Mouse (Mus musculus) adrenal gland, adult 2 months (tissue): ENCODE data around the gene Meltf. TPM values are rescaled to one million over a fixed set of nuclear protein-coding genes. Genes with fewer than 3 reads are reported as not detected.

Source experiments
- DNase-seq: peaks from one replicate; pipeline ENCODE4 v3.0.0; 2021
- long read RNA-seq: library from polyadenylated mRNA; stranded (forward); transcript quantifications from one replicate; pipeline ENCODE4 v2.0.0, GENCODE M21; 2021
- polyA plus RNA-seq: library from polyadenylated mRNA; depleted of rRNA; stranded (reverse); fragments of >200 nt; gene quantifications from 2 replicates; pipeline ENCODE4 v1.2.3, GENCODE M21; 2012; rRNA removed
- total RNA-seq, 2 experiments: library from RNA; stranded (reverse); gene quantifications; 2 replicates each; pipeline ENCODE4 v1.2.3; 2021

Meltf gene
- not detected for total RNA-seq
- polyA plus RNA-seq = 0.02 and 0.04 TPM in 2 replicates
- long read RNA-seq = 0 reads

- DNase-seq = peak; percentile 85
These were observed at the start of gene Meltf for GRCm38 (mm10) chr16:31878573-31879257. TSS of gene Meltf (plus strand) at chr16:31878810.

- DNase-seq = no peak
These were observed 47.9 kb upstream of the Meltf start for GRCm38 (mm10) chr16:31830726-31831125.

DNA sequence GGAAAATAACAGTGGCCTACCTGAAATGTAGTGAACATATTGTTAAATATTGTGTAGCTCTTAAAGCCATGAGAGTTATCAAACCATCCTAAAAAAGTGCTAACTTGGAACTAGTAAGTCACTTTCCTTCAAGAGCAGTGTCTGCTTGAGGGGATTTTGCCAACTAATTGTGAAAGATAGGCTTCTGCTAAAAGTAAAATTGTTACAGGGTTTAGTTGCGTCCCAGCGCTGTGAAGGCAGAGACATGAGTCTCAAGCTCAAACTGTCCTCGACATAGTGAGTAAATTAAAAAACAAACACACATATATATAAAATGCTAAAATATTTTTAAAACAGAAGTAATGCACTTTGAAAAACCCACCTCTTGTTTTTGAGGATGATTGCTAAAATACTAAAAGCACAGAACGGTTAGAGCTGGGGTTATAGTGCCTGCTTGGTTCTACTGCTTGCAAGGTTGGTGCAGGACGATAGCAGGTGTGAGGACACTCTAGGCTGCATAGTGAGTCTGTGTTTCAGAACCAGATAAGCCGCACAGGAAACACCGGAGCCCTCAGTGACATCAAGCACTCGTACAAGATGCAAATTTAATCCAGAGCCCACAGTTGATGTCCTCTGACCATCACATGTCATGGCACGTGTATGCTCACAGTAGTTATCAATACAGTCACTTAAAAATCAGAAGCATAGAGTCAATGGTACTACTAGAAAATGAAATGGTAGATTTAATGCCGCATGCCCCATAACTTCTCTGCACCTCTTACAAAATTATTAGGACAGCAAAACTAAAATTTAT lies 45.8 kb upstream of the Meltf start:
- DNase-seq = no peak

DNA sequence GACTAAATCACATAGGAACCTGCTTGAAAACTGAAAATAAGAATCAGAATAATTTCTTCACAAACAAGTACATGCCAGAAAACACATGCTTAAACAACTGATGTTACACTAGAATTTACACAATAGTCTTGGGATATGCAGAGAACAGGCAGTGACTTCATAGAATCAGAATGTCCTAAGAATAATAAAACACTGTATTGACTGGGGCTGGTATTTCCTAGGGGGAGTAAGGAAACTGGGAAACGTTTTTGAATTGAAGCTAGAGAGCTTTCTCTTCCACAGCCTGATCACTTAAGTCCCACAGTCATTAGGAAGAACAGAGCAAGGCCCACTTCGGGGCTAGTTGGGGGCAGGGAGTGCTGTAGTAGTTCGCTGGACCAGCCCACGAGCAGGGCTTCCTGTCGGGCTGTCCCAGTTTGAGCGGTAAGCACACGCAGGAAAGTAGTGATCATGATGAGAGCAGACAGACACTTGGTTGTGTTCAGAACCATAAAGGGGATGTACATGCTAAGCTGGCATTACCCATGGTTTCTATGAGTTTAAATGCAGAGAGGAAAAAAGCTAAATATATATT lies 44.5 kb upstream of the Meltf start:
- no peak for DNase-seq

DNA sequence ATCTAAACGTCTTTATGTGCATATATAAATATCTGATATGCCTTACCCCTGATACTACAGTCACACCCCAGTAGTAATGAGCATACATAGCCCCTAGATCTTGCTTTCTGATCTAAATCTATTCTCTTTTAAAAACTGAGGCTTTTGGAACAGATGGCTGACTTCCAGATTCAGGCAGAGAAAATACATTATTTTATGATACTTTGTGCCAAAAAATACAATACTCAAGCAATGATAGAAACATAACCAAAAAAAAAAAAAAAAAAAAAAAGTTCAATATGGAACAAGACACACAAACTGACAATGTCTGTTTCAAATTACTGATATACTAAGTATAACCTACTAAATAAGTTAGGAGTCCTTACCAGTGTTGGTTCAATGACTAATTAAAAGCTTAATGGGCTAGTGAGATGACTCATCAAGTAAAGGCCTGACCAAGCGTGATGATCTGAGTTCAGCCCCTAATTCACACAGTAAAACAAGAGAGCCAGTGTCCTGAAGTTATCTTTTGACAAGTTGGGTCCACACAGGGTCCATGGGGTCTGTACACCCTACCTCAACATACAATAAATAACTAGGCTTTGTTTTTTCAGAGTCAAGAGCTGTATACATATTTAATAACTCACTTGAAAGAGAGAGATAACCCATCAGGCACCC lies 43.8 kb upstream of the Meltf start:
- no peak for DNase-seq

- no peak for DNase-seq
These were observed 41.2 kb upstream of the Meltf start for GRCm38 (mm10) chr16:31837362-31837761.

DNA sequence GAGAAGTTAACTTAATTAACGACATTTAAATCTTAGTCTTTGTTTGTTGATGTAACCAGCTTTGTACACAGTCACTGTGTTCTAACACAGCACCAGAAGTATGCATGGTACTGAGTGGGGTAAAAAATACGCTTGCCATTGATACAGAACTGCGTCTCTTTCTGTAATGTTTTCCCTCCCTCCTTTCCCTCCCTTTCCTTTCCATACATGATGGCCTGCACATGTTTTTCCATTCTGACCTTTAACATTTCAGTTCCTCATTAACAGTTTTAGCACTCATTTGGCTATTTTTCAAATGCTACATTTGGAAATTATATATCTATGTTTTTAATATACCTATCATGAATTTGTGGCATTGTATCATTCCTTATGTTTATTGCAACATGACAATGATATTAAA lies 34.4 kb upstream of the Meltf start:
- DNase-seq = no peak

GRCm38 (mm10) chr16:31846763-31847162 lies 31.8 kb upstream of the Meltf start:
- no peak for DNase-seq

DNA sequence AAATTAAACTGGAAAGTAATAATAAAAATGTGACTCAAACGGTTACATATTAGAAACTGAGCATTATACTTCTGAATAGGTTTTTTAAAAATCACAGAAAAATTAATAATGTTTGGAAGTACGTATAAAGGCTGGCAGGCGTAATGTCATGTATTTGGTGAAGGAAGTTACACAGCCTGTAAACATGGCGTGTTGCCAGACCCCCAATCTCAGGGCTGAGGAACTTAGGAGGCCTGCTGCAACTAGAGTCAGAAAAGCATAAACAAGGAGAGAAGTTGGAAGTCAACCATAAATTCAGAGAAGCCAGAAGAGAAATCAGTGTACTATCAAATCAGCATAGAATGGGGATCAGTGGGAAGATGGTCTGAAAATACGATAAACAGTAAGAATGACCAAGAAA lies 14.7 kb upstream of the Meltf start:
- DNase-seq = no peak

GRCm38 (mm10) chr16:31865242-31865641 lies 13.4 kb upstream of the Meltf start:
- no peak for DNase-seq

- DNase-seq = no peak
These were observed 11.7 kb upstream of the Meltf start for GRCm38 (mm10) chr16:31866911-31867310.

GRCm38 (mm10) chr16:31867736-31868135 lies 10.9 kb upstream of the Meltf start:
- DNase-seq = no peak

DNA sequence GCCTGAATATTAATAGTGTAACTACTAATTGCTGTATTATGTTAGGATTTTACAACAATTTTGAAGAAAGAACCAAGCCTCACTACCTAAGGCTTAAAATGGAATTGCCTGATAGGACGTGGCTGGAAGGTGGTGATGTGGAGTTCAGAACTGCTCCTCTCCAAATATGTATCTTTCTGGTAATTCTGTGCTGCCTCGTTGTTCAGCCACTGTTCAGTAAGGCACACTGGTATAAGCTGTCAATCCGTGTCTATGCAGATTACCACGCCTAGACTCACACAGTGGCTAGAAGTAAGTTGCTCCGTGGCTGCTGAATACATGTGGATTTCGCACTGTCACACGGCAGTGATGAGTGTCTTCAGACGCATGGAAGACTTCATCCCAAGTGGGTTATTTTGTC lies 4.9 kb upstream of the Meltf start:
- no peak for DNase-seq

- DNase-seq = no peak
These were observed 3.2 kb upstream of the Meltf start for GRCm38 (mm10) chr16:31875391-31875790.

GRCm38 (mm10) chr16:31876386-31876785 lies 2.2 kb upstream of the Meltf start:
- no peak for DNase-seq

- no peak for DNase-seq
These were observed 558 bp upstream of the Meltf start for GRCm38 (mm10) chr16:31878052-31878451.

- DNase-seq = no peak
These were observed 1.7 kb downstream of the Meltf start for GRCm38 (mm10) chr16:31880146-31880840.

- no peak for DNase-seq
These were observed 3.8 kb downstream of the Meltf start for GRCm38 (mm10) chr16:31882381-31882908.

GRCm38 (mm10) chr16:31883302-31883701 lies 4.7 kb downstream of the Meltf start:
- peak; percentile 15 for DNase-seq

DNA sequence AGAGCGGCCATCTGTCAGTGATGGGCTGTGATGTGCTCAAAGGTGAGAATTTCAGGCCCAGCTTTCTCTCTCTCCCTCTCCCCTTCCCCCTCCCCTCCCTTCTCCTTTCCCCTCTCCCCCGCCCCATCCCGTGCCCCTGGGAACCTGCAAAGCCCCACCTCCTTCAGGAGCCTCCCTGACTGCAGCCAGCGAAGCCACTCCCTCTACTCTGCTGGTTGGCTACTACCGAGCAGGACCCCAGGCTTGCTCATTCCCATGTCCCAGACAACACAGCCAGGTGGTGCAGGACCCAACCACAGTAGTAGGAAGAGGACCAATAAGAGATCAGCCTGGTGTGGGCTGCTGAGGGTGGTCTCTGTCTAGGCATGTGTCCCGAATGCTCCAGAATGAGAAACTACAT lies 5.3 kb downstream of the Meltf start:
- DNase-seq = no peak

GRCm38 (mm10) chr16:31890907-31891306 lies 12.3 kb downstream of the Meltf start:
- DNase-seq = no peak
